ENCODE assay signal across 8 mouse cellular contexts in the genomic region with DNA sequence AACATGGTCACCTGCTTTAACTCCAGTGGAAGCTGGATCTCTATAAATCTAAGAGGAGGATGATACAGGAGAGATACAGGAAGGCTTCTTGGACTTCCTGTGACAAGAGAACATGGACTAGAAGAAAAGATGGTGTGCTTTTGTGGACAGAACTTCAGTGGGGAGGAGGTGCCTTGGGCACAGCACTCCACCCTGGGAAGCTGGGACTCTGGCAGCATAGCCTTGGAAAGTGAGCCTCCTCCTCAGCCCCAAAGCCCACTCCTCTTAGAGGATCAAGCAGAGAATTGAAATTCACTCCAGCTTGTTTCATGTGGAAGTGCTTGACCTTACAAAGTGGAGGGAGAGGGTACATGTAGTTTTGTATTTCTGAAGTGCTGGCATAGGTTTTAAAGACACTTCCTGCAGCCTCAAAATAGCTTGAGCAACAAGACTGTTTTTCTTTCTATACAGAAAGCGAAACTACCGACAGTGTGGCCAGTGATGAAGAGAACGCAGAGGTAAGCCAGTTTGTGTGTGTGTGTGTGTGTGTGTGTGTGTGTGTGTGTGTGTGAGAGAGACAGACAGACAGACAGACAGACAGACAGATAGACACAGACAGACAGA.
A peak's percentile ranks its signal among the peaks of the same experiment; 100 is the strongest.
DNase-seq lines count a peak whose midpoint lies in the region; ATAC-seq and TF ChIP-seq lines count a peak whose summit lies in the region.
"Had no signal": no experiment of that assay in that cellular context is flagged by ENCODE, and none has a peak within 500 bp of the region (broad histone marks: within the 10 kb centered on the region; RNA-seq: fewer than 3 reads in every experiment).

No protein-coding gene starts in this region.

- peaks cover 23% of the 10 kb centered on the region for H3K36me3 ChIP-seq in liver, adult 2 months (ENCODE audit: control insufficient read depth, insufficient read depth, low read length)
- H3K36me3 ChIP-seq in intestine, postnatal 0 days (ENCODE audit: control insufficient read depth, insufficient read depth), result peaks cover 25% of the 10 kb centered on the region; the same call in 1 of the 2 replicates

- peak; percentile 65 for DNase-seq in liver, adult 2 months (ENCODE audit: extremely low read depth, low read depth, low spot score)
- DNase-seq in liver, result no peak
- peak; percentile 70 to 78 for DNase-seq in spleen, postnatal 36 days (ENCODE audit: low spot score in 2 of 2)
- no peak for DNase-seq in ovary, adult 18-20 months (ENCODE audit: low spot score)
- no peak for DNase-seq in ovary, postnatal 36 days (ENCODE audit: low spot score)

- no peak for TF ChIP-seq POLR2A in liver, adult 2 months (IDR thresholded peaks at IDR 0.05; ENCODE audit: extremely low read depth, insufficient read depth, low read length)
- no peak for TF ChIP-seq POLR2A in cortical plate, adult 2 months (IDR thresholded peaks at IDR 0.05; ENCODE audit: extremely low read depth, insufficient read depth, low read length)

- H3K4me2 ChIP-seq in intestine, postnatal 0 days (replicated peaks; ENCODE audit: low read depth), result peak overlapping the region; percentile 21; the same call in 1 of the 2 replicates
- H3K4me2 ChIP-seq: forebrain, embryonic 13.5 days had no signal

- no peak for ATAC-seq in intestine, postnatal 0 days
- ATAC-seq: forebrain, embryonic 13.5 days had no signal

- H3K27me3 ChIP-seq in liver, adult 2 months (ENCODE audit: control insufficient read depth, insufficient read depth, low read length), result no peaks in the 10 kb centered on the region
- H3K27me3 ChIP-seq in intestine, postnatal 0 days (replicated peaks; ENCODE audit: control insufficient read depth, insufficient read depth, low read length), result no peaks in the 10 kb centered on the region
- H3K27me3 ChIP-seq: forebrain, embryonic 13.5 days had no signal

- H3K4me1 ChIP-seq in liver, adult 2 months (ENCODE audit: control insufficient read depth, insufficient read depth, low read length), result peaks cover 48% of the 10 kb centered on the region
- no peaks in the 10 kb centered on the region for H3K4me1 ChIP-seq in cortical plate, adult 2 months (ENCODE audit: control insufficient read depth, insufficient read depth, low read length)
- peaks cover 23% of the 10 kb centered on the region for H3K4me1 ChIP-seq in intestine, postnatal 0 days (replicated peaks; ENCODE audit: control insufficient read depth, insufficient read depth, low read length)
- H3K4me1 ChIP-seq: forebrain, embryonic 13.5 days had no signal

- no peaks in the 10 kb centered on the region for H3K9me3 ChIP-seq in intestine, postnatal 0 days (ENCODE audit: control insufficient read depth)
- H3K9me3 ChIP-seq: forebrain, embryonic 13.5 days had no signal

- 10% methylated on average over 3 of the region's 3 CpGs for WGBS in liver, adult 2 months
- 39% methylated on average over 3 of the region's 3 CpGs for WGBS in intestine, postnatal 0 days

- H3K4me3 ChIP-seq in liver, adult 2 months (ENCODE audit: insufficient read depth, low read depth, low read length), result no peak overlapping the region
- H3K4me3 ChIP-seq in cortical plate, adult 2 months (ENCODE audit: insufficient read depth, low read length), result no peak overlapping the region
- no peak overlapping the region for H3K4me3 ChIP-seq in intestine, postnatal 0 days (ENCODE audit: low read depth, low read length)
- H3K4me3 ChIP-seq: forebrain, embryonic 13.5 days had no signal

- peaks cover 6% of the 10 kb centered on the region; the same call in 1 of the 2 replicates for H3K79me2 ChIP-seq in liver, adult 2 months (ENCODE audit: control insufficient read depth, insufficient read depth, low read length)

- TF ChIP-seq CTCF in liver, adult 2 months (IDR thresholded peaks at IDR 0.05; ENCODE audit: low read depth, low read length), result no peak
- no peak for TF ChIP-seq CTCF in cortical plate, adult 2 months (IDR thresholded peaks at IDR 0.05; ENCODE audit: extremely low read depth, insufficient read depth, low read length)
- no peak for TF ChIP-seq CTCF in intestine, postnatal 0 days (IDR thresholded peaks at IDR 0.05; ENCODE audit: low read depth)

- peak overlapping the region; percentile 2; the same call in 1 of the 2 replicates for H3K9ac ChIP-seq in liver, adult 2 months (ENCODE audit: low read depth, low read length)
- H3K9ac ChIP-seq in intestine, postnatal 0 days (ENCODE audit: low read depth, low read length), result no peak overlapping the region
- H3K9ac ChIP-seq: forebrain, embryonic 13.5 days had no signal

- peak overlapping the region; percentile 86 for H3K27ac ChIP-seq in liver, adult 2 months (replicated peaks; ENCODE audit: insufficient read depth, low read depth, low read length)
- H3K27ac ChIP-seq in cortical plate, adult 2 months (ENCODE audit: insufficient read depth, low read length), result peak overlapping the region; percentile 94
- H3K27ac ChIP-seq in intestine, postnatal 0 days (ENCODE audit: low read depth, low read length), result peak overlapping the region; percentile 83
- H3K27ac ChIP-seq: forebrain, embryonic 13.5 days had no signal

Comparison
In these comparisons a context has a peak if more than half of its experiments do, and no peak if none do; other contexts are left out.
1. DNase-seq: peak in liver, adult 2 months (single experiment) and spleen, postnatal 36 days (2 of 2); none in liver (single experiment), ovary, adult 18-20 months (single experiment) and ovary, postnatal 36 days (single experiment).
2. Peak in every context shown above with its lines, with median percentiles within 50 percentile points of each other: H3K27ac ChIP-seq.